Mouse (Mus musculus) lung, postnatal 0 days (tissue): ENCODE results near the gene Lrpap1. TPM values are rescaled to one million over a fixed set of nuclear protein-coding genes. Genes with fewer than 3 reads are reported as not detected.

Experiments
- ATAC-seq: fragments of 200-750 bp; cut with Nextera tagmentation; 2 replicates; pipeline ENCODE4 v1.8.0; 2017; ENCODE audit warnings: moderate library complexity
- DNase-seq: peaks from one replicate; pipeline ENCODE4 v3.0.0-alpha.2; 2016; ENCODE audit warnings: low spot score
- H3K27ac ChIP-seq: fragments of 300-500 bp; sonication (generic); 2 replicates; pipeline ENCODE4 v1.5.1; 2014; ENCODE audit warnings: antibody characterized with exemption, mild to moderate bottlenecking, low read length, mixed read lengths
- H3K27me3 ChIP-seq: fragments of 300-500 bp; sonication (generic); replicated peaks from 2 replicates; pipeline ENCODE4 v1.6.1; 2014; ENCODE audit warnings: low read length, mixed read lengths; ENCODE audit not compliant: insufficient read depth
- H3K36me3 ChIP-seq: fragments of 300-500 bp; sonication (generic); 2 replicates; pipeline ENCODE4 v1.6.1; 2014; ENCODE audit warnings: low read length, mixed read lengths; ENCODE audit not compliant: insufficient read depth
- H3K4me1 ChIP-seq: fragments of 300-500 bp; sonication (generic); 2 replicates; pipeline ENCODE4 v1.6.1; 2014; ENCODE audit warnings: antibody characterized with exemption, low read depth, low read length, mixed read lengths; ENCODE audit not compliant: insufficient read depth
- H3K4me2 ChIP-seq: fragments of 300-500 bp; sonication (generic); replicated peaks from 2 replicates; pipeline ENCODE4 v1.6.1; 2014; ENCODE audit warnings: low read depth, mild to moderate bottlenecking, low read length, moderate library complexity, mixed read lengths
- H3K4me3 ChIP-seq: fragments of 300-500 bp; sonication (generic); 2 replicates; pipeline ENCODE4 v1.5.1; 2014; ENCODE audit warnings: low read depth, low read length
- H3K9ac ChIP-seq: fragments of 300-500 bp; sonication (generic); replicated peaks from 2 replicates; pipeline ENCODE4 v1.6.1; 2014; ENCODE audit warnings: low read depth, mild to moderate bottlenecking
- H3K9me3 ChIP-seq: fragments of 300-500 bp; sonication (generic); 2 replicates; pipeline ENCODE4 v1.6.1; 2016; ENCODE audit warnings: low read length, mixed read lengths
- CTCF ChIP-seq: IDR thresholded peaks from 2 replicates; pipeline ENCODE4 v1.5.1; 2016; ENCODE audit warnings: antibody characterized with exemption, mild to moderate bottlenecking
- EP300 ChIP-seq: IDR thresholded peaks from 2 replicates; pipeline ENCODE4 v1.6.1; 2016; ENCODE audit warnings: antibody characterized with exemption, mild to moderate bottlenecking, control low read depth
- WGBS: fragments of 180-500 bp; shearing (Covaris S2); extraction: QIAGEN DNeasy Blood & Tissue Kit; methylation state at CpG from one replicate; pipeline ENCODE4 v1.1.7; 2014; 5-methylcytosine and 5-hydroxymethylcytosine counted together
- polyA plus RNA-seq: library from polyadenylated mRNA; unstranded; fragments of >200 nt; fragmentation: Nextera tagmentation; extraction: Ambion mirVana; gene quantifications from 2 replicates; pipeline ENCODE4 v1.2.1, GENCODE M21; 2015

Lrpap1 gene
- polyA plus RNA-seq, result 170 and 184 TPM in 2 replicates

DNA sequence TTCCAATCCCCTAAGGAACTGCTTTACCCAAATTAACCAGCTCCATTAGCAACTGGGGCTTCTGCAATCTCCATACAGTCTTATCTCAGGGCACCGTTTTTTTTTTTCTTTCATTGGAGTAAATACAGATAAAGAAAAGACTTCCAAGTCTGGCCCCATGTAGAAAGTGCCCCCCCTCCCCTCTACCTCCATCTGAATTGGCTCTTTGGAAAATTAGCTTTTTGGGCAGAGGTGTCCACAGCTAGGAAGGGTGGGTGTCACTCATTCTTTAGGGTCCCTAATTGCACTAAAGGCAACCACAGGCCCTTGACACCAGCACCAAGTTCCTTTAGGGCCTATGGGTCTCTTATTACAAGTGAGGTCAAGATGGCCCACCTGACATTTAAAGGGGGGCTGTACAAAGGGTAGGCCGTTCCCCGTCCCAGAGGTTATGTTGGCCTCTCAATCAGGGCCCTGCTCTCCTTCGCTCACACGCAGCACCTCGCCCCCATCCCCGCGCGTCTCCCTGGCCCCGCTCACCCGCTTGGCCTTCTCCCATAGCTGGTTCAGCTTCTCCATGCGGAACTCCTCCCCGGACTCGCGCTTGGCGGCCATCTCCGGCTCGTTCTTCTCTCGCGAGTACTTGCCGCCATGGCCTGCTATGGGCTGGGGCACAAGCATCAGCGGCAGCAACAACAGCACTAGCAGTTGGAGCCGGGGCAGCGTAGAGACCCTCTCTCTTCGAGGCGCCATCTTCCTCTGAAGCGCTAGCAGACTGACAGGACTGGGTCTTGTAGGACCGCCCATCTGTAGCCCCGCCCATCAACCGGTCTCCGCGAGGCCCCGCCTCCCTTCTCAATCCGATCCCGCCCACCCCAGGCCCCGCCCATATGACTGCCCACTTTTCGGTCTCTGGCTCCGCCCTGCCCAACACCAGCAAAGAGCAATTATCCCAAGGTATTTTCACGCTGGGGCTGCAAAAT, at the start of gene Lrpap1:
TSS of gene Lrpap1 (minus strand) at position 807 of the 962 bp plus-strand sequence.
- TF ChIP-seq EP300 (0 out of 2 replicates have a peak, but pooled peaks have one; percentile 17), CTCF (no peak)
- under 1% methylated on average over 39 of the region's 39 CpGs for WGBS
- Histone ChIP-seq H3K36me3 (peaks cover 20% of the 10 kb centered on the region; the same call in 1 of the 2 replicates), H3K27me3 (no peaks in the 10 kb centered on the region), H3K4me2 (peak within 1 kb of the TSS; percentile 71), H3K9me3 (no peaks in the 10 kb centered on the region), H3K9ac (peak within 1 kb of the TSS; percentile 83), H3K27ac (peak within 1 kb of the TSS; percentile 83), H3K4me3 (peak within 1 kb of the TSS; percentile 77), H3K4me1 (peaks cover 23% of the 10 kb centered on the region; the same call in 1 of the 2 replicates)
- ATAC-seq, result peak; percentile 99
- peak; percentile 93 for DNase-seq

DNA sequence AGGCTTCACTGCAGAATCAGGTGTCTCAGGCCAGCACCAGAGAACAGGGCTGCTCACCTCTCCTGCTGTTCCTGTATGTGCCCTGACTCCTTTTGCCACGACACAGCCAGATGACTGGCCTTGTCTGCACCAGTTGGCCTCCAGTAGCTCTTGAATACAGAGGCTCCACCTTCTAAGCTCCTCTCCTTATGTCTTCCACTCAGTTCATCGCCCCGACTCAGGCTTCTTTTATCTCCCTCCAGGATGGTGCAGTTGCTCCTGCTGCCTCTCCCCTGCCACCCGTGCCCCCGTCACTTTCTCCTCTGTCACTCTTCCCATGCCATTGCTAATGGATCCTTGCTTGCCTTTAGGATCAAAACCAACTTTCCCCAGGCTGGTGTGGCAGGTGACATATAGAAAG, 44.4 kb upstream of the Lrpap1 start:
- TF ChIP-seq EP300 (no peak), CTCF (no peak)
- DNase-seq (no peak), ATAC-seq (no peak)
- Histone ChIP-seq H3K27me3 (no peaks in the 10 kb centered on the region), H3K4me2 (no peak overlapping the region), H3K9ac (no peak overlapping the region), H3K9me3 (no peaks in the 10 kb centered on the region), H3K36me3 (no peaks in the 10 kb centered on the region), H3K4me3 (no peak overlapping the region), H3K4me1 (no peaks in the 10 kb centered on the region), H3K27ac (no peak overlapping the region)
- 80% methylated on average over 5 of the region's 5 CpGs for WGBS

DNA sequence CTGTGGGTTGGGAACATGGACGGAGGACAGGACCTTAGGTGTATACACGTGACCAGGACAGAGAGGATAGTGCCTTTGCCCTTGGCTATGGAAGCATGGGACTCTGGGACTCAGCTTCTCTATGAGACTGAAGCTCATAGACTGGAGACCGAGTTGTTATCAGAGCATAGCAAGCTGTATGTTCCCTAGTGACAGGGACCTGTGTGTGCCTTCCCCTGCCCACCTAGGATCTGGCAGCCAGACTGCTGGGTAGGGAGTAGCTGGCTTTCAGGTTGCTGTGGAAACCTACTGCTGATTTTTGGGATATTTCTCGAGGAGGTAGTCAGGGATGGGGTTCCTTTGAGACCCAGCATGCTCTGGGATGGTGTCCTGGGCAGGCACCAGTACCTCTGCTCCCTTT, 44.0 kb upstream of the Lrpap1 start:
- 70% methylated on average over 4 of the region's 4 CpGs for WGBS
- no peak for TF ChIP-seq EP300
- TF ChIP-seq CTCF, result no peak
- Histone ChIP-seq H3K4me2 (no peak overlapping the region), H3K9me3 (no peaks in the 10 kb centered on the region), H3K36me3 (no peaks in the 10 kb centered on the region), H3K4me1 (no peaks in the 10 kb centered on the region), H3K4me3 (no peak overlapping the region), H3K9ac (no peak overlapping the region), H3K27ac (no peak overlapping the region), H3K27me3 (no peaks in the 10 kb centered on the region)
- ATAC-seq, result no peak
- DNase-seq, result no peak

DNA sequence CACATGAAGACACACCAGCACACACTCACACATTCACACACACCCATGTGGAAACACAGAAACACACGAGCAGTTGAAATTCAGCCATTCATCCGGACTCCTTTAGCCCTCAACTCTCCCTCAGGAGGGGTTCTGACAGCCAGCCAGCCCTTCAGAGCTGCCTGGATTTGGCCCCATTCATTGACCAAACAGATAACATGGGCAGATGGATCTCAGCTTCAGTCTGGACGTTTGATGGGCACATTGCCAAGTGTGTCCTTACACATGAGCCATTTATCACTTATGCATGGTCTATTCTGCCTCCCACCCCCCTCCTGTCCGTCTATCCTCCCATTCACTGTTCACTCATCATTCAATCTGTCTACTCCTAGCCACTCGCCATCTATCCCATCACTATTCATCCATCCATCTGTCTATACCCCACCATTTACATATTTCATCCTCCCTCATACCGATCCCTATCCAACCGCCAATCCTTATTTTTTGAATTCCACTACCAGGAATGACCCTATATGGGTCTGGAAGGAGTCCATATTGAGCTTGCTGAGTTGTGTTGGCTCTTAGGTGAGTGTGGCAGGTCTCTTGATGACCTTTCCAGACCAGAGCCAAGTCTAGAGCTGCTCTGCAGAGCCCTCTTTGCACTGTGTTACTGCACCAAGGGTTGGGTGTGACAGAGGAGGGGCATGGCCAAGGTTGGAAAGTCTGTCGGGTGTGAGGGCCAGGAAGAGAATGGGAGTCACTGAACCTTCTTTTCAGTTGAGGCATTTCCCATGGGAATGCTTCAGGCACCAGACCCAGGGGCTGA, 42.6 kb upstream of the Lrpap1 start:
- 55% methylated on average over 8 of the region's 8 CpGs for WGBS
- no peak for TF ChIP-seq CTCF
- TF ChIP-seq EP300, result no peak
- ATAC-seq, result no peak

DNA sequence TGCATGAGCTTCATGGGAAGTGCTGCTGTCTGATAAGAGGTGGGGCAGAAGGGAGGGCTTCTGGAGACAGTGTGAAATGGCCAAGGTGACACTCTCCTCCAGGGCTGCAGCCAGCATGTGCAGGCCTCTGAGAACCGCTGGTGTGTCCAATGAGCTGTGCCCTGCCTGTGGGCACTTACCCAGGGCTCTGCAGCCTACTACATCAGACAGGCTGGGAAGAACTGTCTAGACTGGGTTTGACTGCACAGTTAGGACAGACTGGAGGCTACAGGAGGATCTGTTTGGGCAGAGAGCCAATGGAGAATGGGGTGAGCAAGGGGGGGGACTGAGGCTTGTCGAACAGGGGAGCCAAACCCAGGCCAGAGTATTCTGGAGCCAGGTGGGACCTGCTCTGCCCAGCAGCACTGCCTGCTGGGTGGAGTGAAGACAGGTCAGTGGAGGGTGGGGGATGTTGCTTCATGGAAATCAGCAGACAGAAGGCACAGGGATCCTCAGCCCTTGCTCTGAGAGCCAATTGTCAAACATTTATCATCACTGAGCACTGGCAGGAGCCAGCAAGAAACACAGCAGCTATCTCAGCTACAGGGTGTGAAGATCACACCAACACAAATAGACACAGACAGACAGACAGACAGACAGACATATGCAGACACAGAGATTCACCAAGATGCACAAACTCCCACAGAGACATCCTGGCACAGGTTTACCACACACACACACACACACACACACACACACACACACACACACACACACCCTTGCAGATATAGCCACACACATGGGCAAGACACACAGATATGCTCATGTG, 41.8 kb upstream of the Lrpap1 start:
- no peaks in the 10 kb centered on the region for H3K36me3 ChIP-seq
- DNase-seq (no peak), ATAC-seq (no peak)
- TF ChIP-seq CTCF (no peak), EP300 (no peak)
- H3K27me3 ChIP-seq, result no peaks in the 10 kb centered on the region
- 21% methylated on average over 2 of the region's 2 CpGs for WGBS
- H3K4me1 ChIP-seq, result no peaks in the 10 kb centered on the region
- H3K4me3 ChIP-seq, result no peak overlapping the region
- no peak overlapping the region for H3K27ac ChIP-seq
- H3K9me3 ChIP-seq, result no peaks in the 10 kb centered on the region
- H3K4me2 ChIP-seq, result no peak overlapping the region
- H3K9ac ChIP-seq, result no peak overlapping the region

More for the DNA sequence above, 42.6 kb upstream of the Lrpap1 start:
- Histone ChIP-seq H3K4me1 (no peaks in the 10 kb centered on the region), H3K9ac (no peak overlapping the region), H3K27me3 (no peaks in the 10 kb centered on the region), H3K4me2 (no peak overlapping the region), H3K9me3 (no peaks in the 10 kb centered on the region), H3K4me3 (no peak overlapping the region), H3K36me3 (no peaks in the 10 kb centered on the region), H3K27ac (no peak overlapping the region)
- no peak for DNase-seq
